Mouse (Mus musculus): ENCODE measurements around the gene Atp9a.

Atp9a gene

DNA sequence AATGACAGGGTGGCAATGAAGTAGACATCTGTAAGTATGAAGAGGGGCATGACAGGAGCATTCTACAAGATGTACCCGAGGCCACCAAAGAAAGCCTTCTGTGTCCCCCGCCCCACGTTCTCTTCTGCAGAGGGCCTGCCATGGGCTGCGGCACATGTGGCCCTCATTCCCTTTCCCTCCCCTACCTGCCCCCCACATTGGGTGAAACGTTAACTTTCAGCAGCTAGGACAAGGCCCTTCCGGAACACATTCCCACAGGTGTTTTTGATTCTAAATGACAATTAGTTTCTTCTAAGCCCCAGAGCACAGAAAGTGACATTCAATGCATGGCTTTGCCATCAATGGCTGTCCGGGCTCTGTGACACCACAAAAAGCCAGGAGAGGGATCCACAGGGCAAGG lies 107.3 kb downstream of the Atp9a start:
- no peak for DNase-seq

DNA sequence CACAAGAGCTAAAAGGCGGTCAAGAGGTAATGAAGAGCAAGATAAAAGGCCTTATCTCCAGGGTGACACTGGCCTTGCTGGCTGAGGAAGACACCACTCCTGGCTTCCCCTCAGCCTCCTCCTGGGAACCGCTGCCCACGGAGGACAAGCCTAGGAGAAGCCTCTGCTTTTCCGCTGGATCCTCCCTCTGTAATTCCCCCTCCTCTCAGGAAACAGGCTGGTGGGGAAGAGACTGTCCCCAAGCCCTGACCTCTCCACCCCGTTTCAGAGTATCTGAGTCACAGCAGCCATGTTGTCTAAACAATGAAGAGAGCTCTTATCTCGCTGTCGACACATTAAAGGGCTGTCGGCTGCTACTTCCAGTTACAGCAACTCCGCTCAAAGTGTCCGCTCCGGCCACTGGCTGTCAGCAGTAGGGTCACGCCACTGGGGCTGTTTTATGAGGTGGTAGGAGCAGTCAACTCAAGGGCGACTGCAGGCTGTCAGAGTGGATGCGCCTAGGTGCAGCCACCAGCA lies 108.8 kb downstream of the Atp9a start:
- peak; percentile 36 for DNase-seq

- no peak for DNase-seq
These were observed 109.7 kb downstream of the Atp9a start for GRCm38 (mm10) chr2:168632543-168632942.

- peak; percentile 91 for DNase-seq
These were observed 113.4 kb downstream of the Atp9a start for GRCm38 (mm10) chr2:168628787-168629186.

GRCm38 (mm10) chr2:168627829-168628770 lies 114.1 kb downstream of the Atp9a start:
- no peak for DNase-seq

DNA sequence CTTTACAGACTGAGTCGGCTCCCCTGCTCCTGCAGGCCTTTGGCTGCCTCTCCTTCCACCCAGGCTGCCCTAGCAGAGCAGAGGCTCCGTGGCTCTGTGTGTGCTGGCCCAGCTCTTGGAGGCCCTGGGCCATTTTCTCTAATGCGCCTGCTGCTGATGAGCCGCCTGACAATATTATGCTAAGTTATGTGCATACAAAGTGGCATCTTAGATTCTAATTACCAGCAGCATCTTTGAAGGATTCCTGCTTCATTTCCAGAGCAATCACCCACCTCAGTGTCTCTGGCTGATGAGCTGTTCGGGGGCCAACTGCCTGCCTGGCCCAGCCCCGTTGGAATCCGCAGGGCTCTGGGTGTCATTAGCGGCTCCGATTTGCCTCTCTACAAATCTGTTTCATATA lies 115.8 kb downstream of the Atp9a start:
- DNase-seq, result no peak

DNA sequence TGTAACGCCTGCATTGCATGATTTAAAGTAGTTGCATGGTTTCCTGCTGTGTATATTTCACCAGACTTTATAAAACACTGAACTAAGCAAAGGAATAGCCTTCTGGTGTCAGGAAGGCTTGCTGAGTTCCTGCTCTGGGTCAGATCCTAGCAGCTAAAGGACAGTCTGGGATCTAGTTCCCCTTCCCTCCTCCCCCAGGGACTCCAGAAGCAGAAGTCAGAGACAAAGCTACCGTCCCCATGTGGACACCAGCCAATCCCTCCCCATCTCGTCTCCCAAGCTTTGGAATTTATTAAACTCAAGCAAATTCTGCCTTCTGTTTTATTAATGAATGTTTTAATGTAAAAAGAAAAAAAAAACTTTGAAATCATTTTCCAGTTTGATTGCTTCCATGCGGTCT lies 117.1 kb downstream of the Atp9a start:
- DNase-seq, result peak; percentile 68

- DNase-seq, result no peak
These were observed 121.0 kb downstream of the Atp9a start for GRCm38 (mm10) chr2:168621111-168621802.

- no peak for DNase-seq
These were observed 123.9 kb downstream of the Atp9a start for GRCm38 (mm10) chr2:168618205-168618717.

- peak; percentile 44 for DNase-seq
These were observed 127.0 kb downstream of the Atp9a start for GRCm38 (mm10) chr2:168615160-168615559.

DNA sequence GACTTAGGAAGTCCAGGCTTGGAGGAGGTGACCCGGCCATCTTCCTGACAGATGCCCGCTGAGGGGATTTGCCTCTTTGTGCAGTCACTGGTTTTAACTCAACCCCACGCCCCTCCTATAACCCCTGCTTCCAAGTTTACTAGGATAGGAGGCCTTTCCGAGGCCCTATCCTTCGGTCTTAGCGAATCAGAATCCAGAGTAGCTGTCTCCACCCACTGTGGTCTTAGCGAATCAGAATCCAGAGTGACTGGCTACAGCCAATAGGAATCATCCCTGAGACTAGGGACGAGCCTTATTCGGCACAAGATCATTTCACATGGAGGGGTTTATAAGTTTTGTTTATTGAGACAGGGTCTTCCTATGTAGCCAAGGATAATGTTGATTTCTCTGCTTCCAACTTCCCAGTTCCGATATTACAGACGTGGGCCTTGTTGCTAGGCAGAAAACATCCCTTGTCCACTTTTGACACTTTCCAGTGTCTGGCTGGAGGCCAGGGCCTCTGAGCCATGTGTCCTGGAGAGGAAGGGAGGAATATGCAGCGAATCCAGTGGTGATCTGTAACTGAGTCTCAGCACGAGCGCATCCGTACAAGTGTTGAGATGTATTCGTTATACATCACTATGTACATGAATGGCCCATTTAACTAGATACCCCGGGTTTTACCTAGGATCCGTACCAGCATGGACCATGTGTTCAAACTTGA lies 127.9 kb downstream of the Atp9a start:
- DNase-seq, result peak; percentile 65

- peak; percentile 45 for DNase-seq
These were observed 128.9 kb downstream of the Atp9a start for GRCm38 (mm10) chr2:168613092-168613880.

DNA sequence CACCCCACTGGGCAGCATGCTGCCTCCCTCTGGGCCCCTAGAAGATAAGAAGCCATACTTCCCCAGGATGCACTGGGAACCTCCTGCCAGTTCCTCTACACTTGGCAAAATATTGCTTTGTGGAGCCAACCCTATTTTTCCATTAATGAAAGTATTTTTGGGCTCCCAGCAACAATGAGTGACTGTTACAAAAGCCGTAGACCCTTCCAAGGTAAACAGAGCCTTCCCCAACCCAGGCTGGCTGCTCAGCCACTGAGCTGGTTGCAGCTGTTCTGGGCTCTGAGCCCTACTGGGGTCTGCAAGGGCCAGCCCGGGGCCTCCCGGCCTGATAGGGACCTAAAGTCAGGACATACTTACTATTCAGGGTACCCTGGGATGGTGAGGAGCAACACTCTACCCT lies 131.3 kb downstream of the Atp9a start:
- no peak for DNase-seq

DNA sequence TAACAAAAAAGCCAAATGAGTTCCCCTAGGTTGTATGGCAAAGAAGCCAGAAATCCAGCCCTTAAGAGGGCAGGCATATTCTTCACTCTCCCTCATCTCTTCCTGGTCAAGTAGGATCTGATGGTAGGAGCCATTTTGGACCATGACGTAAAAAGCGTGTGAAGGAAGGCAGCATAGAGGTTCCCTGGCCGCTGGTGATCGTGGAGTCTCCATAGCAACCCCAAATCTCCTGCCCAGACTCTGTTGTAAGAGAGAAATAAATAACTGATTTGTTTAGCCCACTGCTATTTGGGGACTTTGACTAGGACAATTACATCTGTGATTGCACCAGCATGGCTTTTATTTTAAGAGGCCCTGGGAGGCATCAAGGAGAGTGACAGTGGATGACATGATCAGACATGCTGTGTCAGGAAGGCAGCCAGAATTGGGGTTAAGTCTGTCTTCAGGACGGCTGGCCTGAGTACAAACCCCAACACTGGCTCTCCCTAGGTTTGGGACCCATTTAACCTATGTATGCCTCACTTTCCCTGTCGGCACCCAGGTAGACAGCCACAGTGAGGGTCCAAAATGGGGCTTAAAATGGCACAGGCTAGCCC lies 132.5 kb downstream of the Atp9a start:
- no peak for DNase-seq

- no peak for DNase-seq
These were observed 134.1 kb downstream of the Atp9a start for GRCm38 (mm10) chr2:168608125-168608564.

DNA sequence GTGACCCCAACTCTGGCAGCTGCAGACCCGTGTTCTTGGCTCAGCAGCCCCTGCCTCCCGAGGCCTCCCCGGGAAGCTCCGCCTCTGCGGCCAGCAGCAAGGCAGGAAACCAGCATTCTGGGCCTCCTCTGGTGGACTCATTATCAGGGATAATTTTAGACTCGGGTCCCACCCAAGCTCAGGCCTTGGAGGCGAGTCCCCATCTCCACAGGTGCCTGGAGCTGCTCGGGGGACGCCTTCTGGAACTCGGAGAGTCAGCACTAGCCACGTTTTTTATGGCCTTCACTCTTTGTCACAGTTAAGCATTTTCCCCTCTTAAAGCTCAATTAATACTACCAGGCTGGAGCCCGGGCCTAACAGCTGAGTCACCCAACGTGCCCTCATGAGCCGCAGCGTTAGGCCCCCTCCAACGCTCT lies 137.5 kb downstream of the Atp9a start:
- peak; percentile 59 for DNase-seq

DNA sequence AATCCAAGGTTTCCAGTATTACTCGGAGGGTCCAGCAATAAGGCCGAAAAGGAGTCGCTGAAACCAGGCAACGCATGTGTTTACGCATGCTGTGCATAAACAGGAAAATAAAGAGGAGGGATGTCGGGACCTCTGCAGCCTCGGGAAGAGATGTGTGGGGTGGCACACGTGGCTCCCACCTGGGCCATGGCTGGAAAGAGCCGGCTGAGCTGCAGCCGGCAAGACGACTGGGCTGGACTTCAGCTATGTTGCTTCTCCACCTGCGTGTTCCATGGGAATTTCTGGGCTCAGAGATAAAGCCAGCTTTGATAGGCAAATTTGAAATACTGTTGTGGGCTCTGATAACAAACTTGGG lies 139.8 kb downstream of the Atp9a start:
- DNase-seq, result no peak

GRCm38 (mm10) chr2:168601491-168602386 lies 140.5 kb downstream of the Atp9a start, which contains the start of gene Nfatc2:
Nfatc2 (minus strand) TSS chr2:168601657.
- peak; percentile 92 for DNase-seq

DNA sequence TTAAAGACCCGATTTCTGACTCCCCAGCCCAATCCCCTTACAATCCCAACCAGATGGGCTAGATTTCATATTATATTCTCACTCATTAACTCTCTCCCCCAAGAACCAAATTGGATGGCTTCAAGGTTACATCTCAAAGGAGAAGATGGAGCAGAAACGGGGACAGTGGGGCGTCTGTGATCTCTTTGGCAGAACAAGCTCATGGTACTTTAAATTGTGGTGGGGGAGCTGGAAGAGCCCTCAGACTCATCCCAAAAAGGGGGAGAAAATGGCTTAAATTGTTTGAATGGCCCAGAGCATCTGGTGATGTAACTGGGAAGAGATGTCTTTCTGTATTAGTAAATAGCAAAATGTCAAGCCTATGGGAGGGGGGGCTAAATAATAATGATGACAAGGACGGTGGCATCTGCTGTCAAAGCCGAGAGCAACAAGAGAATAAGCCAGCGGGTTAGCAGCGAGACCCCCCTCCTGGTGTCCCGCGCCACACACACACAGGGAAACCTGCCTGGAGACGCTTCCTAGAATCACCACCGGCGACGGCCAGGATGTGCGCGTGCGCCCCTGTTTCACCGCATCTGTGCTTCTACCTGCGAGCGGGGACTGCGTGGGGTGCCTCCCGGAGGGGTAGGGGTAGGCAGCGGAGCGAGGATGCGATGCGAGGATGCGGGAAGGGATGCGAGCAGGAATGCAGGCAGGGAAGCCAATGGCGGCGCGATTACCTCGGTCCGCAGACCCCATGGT lies 141.3 kb downstream of the Atp9a start:
- DNase-seq, result no peak

DNA sequence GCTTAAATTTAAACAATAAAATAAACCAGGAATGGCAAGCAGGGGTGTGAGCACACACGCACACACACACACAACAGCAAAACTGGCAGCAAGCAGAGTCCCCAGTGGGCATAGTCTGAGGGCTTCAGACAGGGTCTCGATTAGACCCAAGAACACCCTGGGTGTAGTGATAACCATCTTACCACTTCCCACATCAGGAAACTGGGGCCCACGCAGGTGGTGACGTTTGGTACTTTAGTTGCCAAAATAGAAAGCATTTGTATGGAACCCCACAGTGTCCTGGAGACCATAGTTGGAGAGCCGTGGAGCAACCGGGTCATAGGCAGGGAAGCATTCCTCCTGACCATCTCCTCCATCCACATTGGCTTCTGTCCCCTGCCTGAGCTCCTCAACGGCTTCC lies 146.5 kb downstream of the Atp9a start:
- DNase-seq, result no peak

Data from kidney, postnatal 10 days (tissue).